Mouse (Mus musculus) neural tube, embryonic 13.5 days (tissue): Measurements from ENCODE around the gene Patl2. TPM values are rescaled to one million over a fixed set of nuclear protein-coding genes. Genes with fewer than 3 reads are reported as not detected.

Experiments
- ATAC-seq: fragments of 200-750 bp; cut with Nextera tagmentation; 2 replicates; pipeline ENCODE4 v1.8.0; 2017; ENCODE audit warnings: low read depth, mild to moderate bottlenecking, moderate TSS enrichment, moderate library complexity
- H3K27ac ChIP-seq: fragments of 300-500 bp; sonication (generic); replicated peaks from 2 replicates; pipeline ENCODE4 v1.5.1; 2015; ENCODE audit warnings: moderate library complexity, mild to moderate bottlenecking, inconsistent platforms
- H3K27me3 ChIP-seq: fragments of 300-500 bp; sonication (generic); 2 replicates; pipeline ENCODE4 v1.6.1; 2015; ENCODE audit warnings: mild to moderate bottlenecking, inconsistent platforms
- H3K36me3 ChIP-seq: fragments of 300-500 bp; sonication (generic); 2 replicates; pipeline ENCODE4 v1.6.1; 2015; ENCODE audit warnings: mild to moderate bottlenecking, inconsistent platforms
- H3K4me1 ChIP-seq: fragments of 300-500 bp; sonication (generic); replicated peaks from 2 replicates; pipeline ENCODE4 v1.6.1; 2015; ENCODE audit warnings: inconsistent platforms
- H3K4me2 ChIP-seq: fragments of 300-500 bp; sonication (generic); 2 replicates; pipeline ENCODE4 v1.6.1; 2015; ENCODE audit warnings: inconsistent platforms, mild to moderate bottlenecking, moderate library complexity
- H3K4me3 ChIP-seq: fragments of 300-500 bp; sonication (generic); 2 replicates; pipeline ENCODE4 v1.5.1; 2015; ENCODE audit warnings: mild to moderate bottlenecking, inconsistent platforms
- H3K9ac ChIP-seq: fragments of 300-500 bp; sonication (generic); 2 replicates; pipeline ENCODE4 v1.6.1; 2015; ENCODE audit warnings: moderate library complexity, mild to moderate bottlenecking, inconsistent platforms
- H3K9me3 ChIP-seq: fragments of 300-500 bp; sonication (generic); 2 replicates; pipeline ENCODE4 v1.6.1; 2016; ENCODE audit warnings: inconsistent platforms
- WGBS: fragments of 180-500 bp; shearing (Covaris S2); methylation state at CpG from one replicate; pipeline ENCODE4 v1.1.7; 2015; 5-methylcytosine and 5-hydroxymethylcytosine counted together
- polyA plus RNA-seq: library from polyadenylated mRNA; unstranded; fragments of >200 nt; fragmentation: Nextera tagmentation; extraction: Ambion mirVana; gene quantifications from 2 replicates; pipeline ENCODE4 v1.2.1, GENCODE M21; 2015

The Patl2 gene
- polyA plus RNA-seq, 1 experiment from 2014 or later, result not detected

GRCm38 (mm10) chr2:122163430-122164195 is 22.4 kb downstream of the Patl2 start:
- Histone ChIP-seq H3K4me1 (no peaks in the 10 kb centered on the region), H3K36me3 (no peaks in the 10 kb centered on the region), H3K4me3 (no peak overlapping the region), H3K9me3 (no peaks in the 10 kb centered on the region), H3K9ac (no peak overlapping the region), H3K4me2 (no peak overlapping the region), H3K27ac (no peak overlapping the region), H3K27me3 (no peaks in the 10 kb centered on the region)
- ATAC-seq, result no peak
- 85% methylated on average over 13 of the region's 13 CpGs for WGBS

- ATAC-seq, result no peak
- H3K27ac ChIP-seq, result no peak overlapping the region
- no peaks in the 10 kb centered on the region for H3K27me3 ChIP-seq
- no peaks in the 10 kb centered on the region for H3K9me3 ChIP-seq
- no peak overlapping the region for H3K4me2 ChIP-seq
- 88% methylated on average over 2 of the region's 2 CpGs for WGBS
- H3K4me1 ChIP-seq, result no peaks in the 10 kb centered on the region
- no peak overlapping the region for H3K9ac ChIP-seq
- H3K4me3 ChIP-seq, result no peak overlapping the region
- H3K36me3 ChIP-seq, result no peaks in the 10 kb centered on the region
These were observed 23.5 kb downstream of the Patl2 start for GRCm38 (mm10) chr2:122162529-122162928.

GRCm38 (mm10) chr2:122161542-122161941 is 24.4 kb downstream of the Patl2 start:
- Histone ChIP-seq H3K9ac (no peak overlapping the region), H3K27ac (no peak overlapping the region), H3K4me3 (no peak overlapping the region), H3K4me2 (no peak overlapping the region), H3K9me3 (no peaks in the 10 kb centered on the region), H3K4me1 (no peaks in the 10 kb centered on the region), H3K27me3 (no peaks in the 10 kb centered on the region), H3K36me3 (no peaks in the 10 kb centered on the region)
- WGBS, result 37% methylated on average over 4 of the region's 4 CpGs
- no peak for ATAC-seq

GRCm38 (mm10) chr2:122160680-122161079 is 25.3 kb downstream of the Patl2 start, which contains the start of gene Trim69:
Gene Trim69 (plus strand): TSS chr2:122160700.
- Histone ChIP-seq H3K36me3 (no peaks in the 10 kb centered on the region), H3K27ac (no peak within 1 kb of the TSS), H3K9me3 (no peaks in the 10 kb centered on the region), H3K4me2 (no peak within 1 kb of the TSS), H3K9ac (no peak within 1 kb of the TSS), H3K4me1 (no peaks in the 10 kb centered on the region), H3K27me3 (no peaks in the 10 kb centered on the region), H3K4me3 (no peak within 1 kb of the TSS)
- ATAC-seq, result no peak
- 43% methylated on average over 2 of the region's 2 CpGs for WGBS

- no peak overlapping the region for H3K9ac ChIP-seq
- no peaks in the 10 kb centered on the region for H3K27me3 ChIP-seq
- H3K4me3 ChIP-seq, result no peak overlapping the region
- H3K36me3 ChIP-seq, result no peaks in the 10 kb centered on the region
- H3K9me3 ChIP-seq, result no peaks in the 10 kb centered on the region
- no peak overlapping the region for H3K4me2 ChIP-seq
- WGBS, result 89% methylated on average over 6 of the region's 6 CpGs
- no peak overlapping the region for H3K27ac ChIP-seq
- H3K4me1 ChIP-seq, result no peaks in the 10 kb centered on the region
- no peak for ATAC-seq
These were observed 26.3 kb downstream of the Patl2 start for GRCm38 (mm10) chr2:122159667-122160066.

GRCm38 (mm10) chr2:122158362-122158802 is 27.6 kb downstream of the Patl2 start:
- Histone ChIP-seq H3K4me2 (no peak overlapping the region), H3K27me3 (no peaks in the 10 kb centered on the region), H3K9ac (no peak overlapping the region), H3K27ac (no peak overlapping the region), H3K36me3 (no peaks in the 10 kb centered on the region), H3K4me3 (no peak overlapping the region), H3K9me3 (no peaks in the 10 kb centered on the region), H3K4me1 (no peaks in the 10 kb centered on the region)
- WGBS, result 66% methylated on average over 6 of the region's 6 CpGs
- ATAC-seq, result no peak

GRCm38 (mm10) chr2:122157561-122157960 is 28.4 kb downstream of the Patl2 start:
- no peaks in the 10 kb centered on the region for H3K4me1 ChIP-seq
- no peak for ATAC-seq
- H3K36me3 ChIP-seq, result no peaks in the 10 kb centered on the region
- H3K4me3 ChIP-seq, result no peak overlapping the region
- no peak overlapping the region for H3K27ac ChIP-seq
- no peak overlapping the region for H3K9ac ChIP-seq
- H3K27me3 ChIP-seq, result no peaks in the 10 kb centered on the region
- no peaks in the 10 kb centered on the region for H3K9me3 ChIP-seq
- no peak overlapping the region for H3K4me2 ChIP-seq

GRCm38 (mm10) chr2:122156051-122156700 is 29.8 kb downstream of the Patl2 start:
- no peak overlapping the region for H3K27ac ChIP-seq
- no peaks in the 10 kb centered on the region for H3K4me1 ChIP-seq
- no peaks in the 10 kb centered on the region for H3K9me3 ChIP-seq
- no peak overlapping the region for H3K9ac ChIP-seq
- H3K4me2 ChIP-seq, result no peak overlapping the region
- H3K36me3 ChIP-seq, result no peaks in the 10 kb centered on the region
- 91% methylated on average over 4 of the region's 4 CpGs for WGBS
- no peaks in the 10 kb centered on the region for H3K27me3 ChIP-seq
- ATAC-seq, result no peak
- no peak overlapping the region for H3K4me3 ChIP-seq

- H3K36me3 ChIP-seq, result no peaks in the 10 kb centered on the region
- H3K4me2 ChIP-seq, result no peak overlapping the region
- no peak overlapping the region for H3K9ac ChIP-seq
- H3K9me3 ChIP-seq, result no peaks in the 10 kb centered on the region
- no peak for ATAC-seq
- no peak overlapping the region for H3K4me3 ChIP-seq
- no peaks in the 10 kb centered on the region for H3K27me3 ChIP-seq
- 74% methylated on average over 2 of the region's 2 CpGs for WGBS
- no peak overlapping the region for H3K27ac ChIP-seq
- no peaks in the 10 kb centered on the region for H3K4me1 ChIP-seq
These were observed 30.7 kb downstream of the Patl2 start for GRCm38 (mm10) chr2:122155292-122155691.

GRCm38 (mm10) chr2:122154479-122154878 is 31.5 kb downstream of the Patl2 start:
- Histone ChIP-seq H3K4me3 (no peak overlapping the region), H3K4me2 (no peak overlapping the region), H3K27me3 (no peaks in the 10 kb centered on the region), H3K4me1 (no peaks in the 10 kb centered on the region), H3K36me3 (no peaks in the 10 kb centered on the region), H3K9ac (no peak overlapping the region), H3K9me3 (no peaks in the 10 kb centered on the region), H3K27ac (no peak overlapping the region)
- 89% methylated on average over 2 of the region's 2 CpGs for WGBS
- no peak for ATAC-seq

- Histone ChIP-seq H3K27me3 (no peaks in the 10 kb centered on the region), H3K4me1 (no peaks in the 10 kb centered on the region; the same call in 1 of the 2 replicates), H3K27ac (no peak overlapping the region), H3K9ac (no peak overlapping the region), H3K9me3 (no peaks in the 10 kb centered on the region), H3K4me3 (no peak overlapping the region), H3K36me3 (no peaks in the 10 kb centered on the region), H3K4me2 (no peak overlapping the region)
- 91% methylated on average over 7 of the region's 7 CpGs for WGBS
- ATAC-seq, result no peak
These were observed 32.2 kb downstream of the Patl2 start for GRCm38 (mm10) chr2:122153681-122154365.

- no peak for ATAC-seq
- WGBS, result 82% methylated on average over 3 of the region's 3 CpGs
- Histone ChIP-seq H3K27ac (no peak overlapping the region), H3K4me3 (no peak overlapping the region), H3K36me3 (no peaks in the 10 kb centered on the region), H3K27me3 (no peaks in the 10 kb centered on the region), H3K9me3 (no peaks in the 10 kb centered on the region), H3K4me2 (no peak overlapping the region), H3K9ac (no peak overlapping the region), H3K4me1 (peaks cover 10% of the 10 kb centered on the region)
These were observed 33.1 kb downstream of the Patl2 start for GRCm38 (mm10) chr2:122152850-122153249.
